Mouse (Mus musculus) liver, postnatal 0 days (tissue): ENCODE measurements around the gene Hivep3. TPM values are rescaled to one million over a fixed set of nuclear protein-coding genes. Genes with fewer than 3 reads are reported as not detected.
A peak's percentile ranks its signal among the peaks of the same experiment; 100 is the strongest.

Experiments used
- ATAC-seq: fragments of 200-750 bp; cut with Nextera tagmentation; 2 replicates; pipeline ENCODE4 v1.8.0; 2017; ENCODE audit warnings: mild to moderate bottlenecking, moderate library complexity
- DNase-seq: peaks from one replicate; pipeline ENCODE4 v3.0.0-alpha.2; 2016
- H3K27ac ChIP-seq: fragments of 300-500 bp; sonication (generic); 2 replicates; pipeline ENCODE4 v1.5.1; 2014; ENCODE audit warnings: antibody characterized with exemption, moderate library complexity, mild to moderate bottlenecking, low read depth
- H3K27me3 ChIP-seq: fragments of 300-500 bp; sonication (generic); 2 replicates; pipeline ENCODE4 v1.6.1; 2014; ENCODE audit warnings: low read length, control low read depth, mixed read lengths; ENCODE audit not compliant: insufficient read depth
- H3K36me3 ChIP-seq: fragments of 300-500 bp; sonication (generic); replicated peaks from 2 replicates; pipeline ENCODE4 v1.6.1; 2014; ENCODE audit warnings: mild to moderate bottlenecking, control low read depth, low read length, moderate library complexity, mixed read lengths; ENCODE audit not compliant: insufficient read depth
- H3K4me1 ChIP-seq: fragments of 300-500 bp; sonication (generic); 2 replicates; pipeline ENCODE4 v1.6.1; 2014; ENCODE audit warnings: antibody characterized with exemption, mild to moderate bottlenecking, control low read depth; ENCODE audit not compliant: insufficient read depth
- H3K4me2 ChIP-seq: fragments of 300-500 bp; sonication (generic); 2 replicates; pipeline ENCODE4 v1.6.1; 2014; ENCODE audit warnings: low read depth, mild to moderate bottlenecking, low read length, moderate library complexity, mixed read lengths
- H3K4me3 ChIP-seq: fragments of 300-500 bp; sonication (generic); 2 replicates; pipeline ENCODE4 v1.5.1; 2014; ENCODE audit warnings: low read depth, low read length
- H3K9ac ChIP-seq: fragments of 300-500 bp; sonication (generic); replicated peaks from 2 replicates; pipeline ENCODE4 v1.6.1; 2014; ENCODE audit warnings: mild to moderate bottlenecking, moderate library complexity
- H3K9me3 ChIP-seq: fragments of 300-500 bp; sonication (generic); 2 replicates; pipeline ENCODE4 v1.6.1; 2016; ENCODE audit warnings: mild to moderate bottlenecking, control low read depth, low read length, mixed read lengths
- CTCF ChIP-seq: sonication (generic); IDR thresholded peaks from 2 replicates; pipeline ENCODE4 v1.5.1; 2016; ENCODE audit warnings: antibody characterized with exemption, low read depth
- EP300 ChIP-seq: IDR thresholded peaks from 2 replicates; pipeline ENCODE4 v1.6.1; 2016; ENCODE audit warnings: antibody characterized with exemption, low read depth, mild to moderate bottlenecking
- WGBS: fragments of 180-500 bp; shearing (Covaris S2); extraction: QIAGEN DNeasy Blood & Tissue Kit; methylation state at CpG from one replicate; pipeline ENCODE4 v1.1.7; 2014; ENCODE audit not compliant: insufficient replicate concordance; 5-methylcytosine and 5-hydroxymethylcytosine counted together
- polyA plus RNA-seq: library from polyadenylated mRNA; unstranded; fragments of >200 nt; fragmentation: Nextera tagmentation; extraction: Ambion mirVana; gene quantifications from 2 replicates; pipeline ENCODE4 v1.2.1, GENCODE M21; 2015

Hivep3 gene
- polyA plus RNA-seq, 1 experiment from 2014 or later: 3.8 TPM

GRCm38 (mm10) chr4:119977817-119978491 is 244.4 kb downstream of the Hivep3 start:
- H3K9ac ChIP-seq: no peak overlapping the region
- H3K9me3 ChIP-seq: no peaks in the 10 kb centered on the region
- H3K27me3 ChIP-seq: no peaks in the 10 kb centered on the region
- H3K4me1 ChIP-seq: 0 out of 2 replicates have a peak, but pooled peaks cover 5% of the 10 kb centered on the region
- H3K4me2 ChIP-seq: no peak overlapping the region
- 22% methylated on average over 7 of the region's 7 CpGs for WGBS
- H3K4me3 ChIP-seq: no peak overlapping the region
- H3K27ac ChIP-seq: peak overlapping the region; percentile 55; the same call in 1 of the 2 replicates
- ATAC-seq (peak; percentile 40), DNase-seq (peak; percentile 22)
- TF ChIP-seq CTCF (no peak), EP300 (no peak)
- no peaks in the 10 kb centered on the region for H3K36me3 ChIP-seq

DNA sequence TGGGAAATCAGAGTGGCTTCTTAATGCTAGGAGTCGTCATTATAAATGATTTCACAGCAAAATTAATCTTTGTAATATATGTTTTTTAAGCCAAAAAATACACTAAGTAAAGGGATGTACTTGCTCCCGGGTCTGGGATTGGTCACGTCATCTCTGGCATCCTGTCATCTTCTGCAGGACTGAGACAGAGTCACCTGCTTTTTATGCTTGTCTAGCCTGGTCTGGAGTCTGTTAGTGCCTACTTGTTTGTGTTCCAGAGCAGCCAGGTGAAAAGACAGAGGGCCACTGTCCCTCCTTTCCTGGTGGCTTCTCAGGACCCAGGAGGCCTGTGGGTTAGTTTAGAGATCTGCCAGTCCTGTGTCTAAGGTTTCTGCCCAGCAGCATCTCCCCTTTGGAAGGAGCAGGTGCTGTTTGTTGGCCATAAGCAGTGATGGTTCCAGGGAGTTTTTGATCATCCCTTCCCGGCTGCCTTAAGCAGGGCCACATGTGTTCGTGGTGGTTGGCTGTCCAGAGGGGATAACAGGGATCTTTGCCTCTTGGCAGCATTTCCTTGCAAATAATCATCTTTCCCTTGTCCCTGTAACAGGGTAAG is 245.8 kb downstream of the Hivep3 start:
- Histone ChIP-seq H3K4me3 (no peak overlapping the region), H3K4me2 (no peak overlapping the region), H3K36me3 (no peaks in the 10 kb centered on the region), H3K27me3 (no peaks in the 10 kb centered on the region), H3K4me1 (0 out of 2 replicates have a peak, but pooled peaks cover 5% of the 10 kb centered on the region), H3K9me3 (no peaks in the 10 kb centered on the region), H3K9ac (no peak overlapping the region), H3K27ac (no peak overlapping the region)
- TF ChIP-seq EP300 (no peak), CTCF (no peak)
- 63% methylated on average over 5 of the region's 5 CpGs for WGBS
- DNase-seq: no peak
- no peak for ATAC-seq

DNA sequence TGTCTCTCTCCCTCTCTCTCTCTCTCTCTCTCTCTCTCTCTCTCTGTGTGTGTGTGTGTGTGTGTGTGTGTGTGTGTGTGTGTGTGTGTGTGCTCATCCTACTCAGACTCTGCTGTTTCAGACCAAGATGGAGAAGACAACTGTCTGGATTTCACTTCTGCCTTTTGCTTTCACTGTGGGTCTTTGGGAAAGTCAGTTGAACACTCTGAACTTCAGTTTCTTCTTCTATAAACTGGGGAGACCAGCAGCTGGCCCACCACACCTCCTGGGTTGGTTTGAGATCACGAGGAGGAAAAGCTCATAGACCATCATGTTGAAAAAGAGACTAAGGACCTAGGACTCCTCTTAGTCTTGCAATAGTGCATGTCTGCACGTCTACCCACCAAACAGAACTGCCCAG is 246.3 kb downstream of the Hivep3 start:
- no peak for TF ChIP-seq EP300
- no peak for TF ChIP-seq CTCF
- Histone ChIP-seq H3K9ac (no peak overlapping the region), H3K4me3 (no peak overlapping the region), H3K4me1 (0 out of 2 replicates have a peak, but pooled peaks cover 5% of the 10 kb centered on the region), H3K4me2 (no peak overlapping the region), H3K9me3 (no peaks in the 10 kb centered on the region), H3K27ac (0 out of 2 replicates have a peak overlapping the region, but pooled peaks have one; percentile 11), H3K36me3 (no peaks in the 10 kb centered on the region), H3K27me3 (no peaks in the 10 kb centered on the region)
- ATAC-seq (no peak), DNase-seq (no peak)
- 59% methylated on average over 2 of the region's 2 CpGs for WGBS

GRCm38 (mm10) chr4:119981047-119981720 is 247.6 kb downstream of the Hivep3 start:
- H3K4me1 ChIP-seq: 0 out of 2 replicates have a peak, but pooled peaks cover 5% of the 10 kb centered on the region
- no peak overlapping the region for H3K4me2 ChIP-seq
- H3K9ac ChIP-seq: no peak overlapping the region
- DNase-seq (no peak), ATAC-seq (no peak)
- no peak overlapping the region for H3K4me3 ChIP-seq
- no peaks in the 10 kb centered on the region for H3K27me3 ChIP-seq
- no peaks in the 10 kb centered on the region for H3K36me3 ChIP-seq
- 79% methylated on average over 12 of the region's 12 CpGs for WGBS
- TF ChIP-seq CTCF: no peak
- TF ChIP-seq EP300: no peak
- H3K9me3 ChIP-seq: no peaks in the 10 kb centered on the region
- H3K27ac ChIP-seq: no peak overlapping the region

GRCm38 (mm10) chr4:119986065-119986464 is 252.5 kb downstream of the Hivep3 start:
- TF ChIP-seq CTCF: no peak
- no peak for TF ChIP-seq EP300
- H3K4me3 ChIP-seq: no peak overlapping the region
- no peaks in the 10 kb centered on the region for H3K9me3 ChIP-seq
- H3K9ac ChIP-seq: no peak overlapping the region
- H3K27ac ChIP-seq: no peak overlapping the region
- H3K27me3 ChIP-seq: no peaks in the 10 kb centered on the region
- H3K4me1 ChIP-seq: no peaks in the 10 kb centered on the region
- no peak overlapping the region for H3K4me2 ChIP-seq
- WGBS: 68% methylated on average over 5 of the region's 5 CpGs
- H3K36me3 ChIP-seq: no peaks in the 10 kb centered on the region
- DNase-seq (no peak), ATAC-seq (no peak)

DNA sequence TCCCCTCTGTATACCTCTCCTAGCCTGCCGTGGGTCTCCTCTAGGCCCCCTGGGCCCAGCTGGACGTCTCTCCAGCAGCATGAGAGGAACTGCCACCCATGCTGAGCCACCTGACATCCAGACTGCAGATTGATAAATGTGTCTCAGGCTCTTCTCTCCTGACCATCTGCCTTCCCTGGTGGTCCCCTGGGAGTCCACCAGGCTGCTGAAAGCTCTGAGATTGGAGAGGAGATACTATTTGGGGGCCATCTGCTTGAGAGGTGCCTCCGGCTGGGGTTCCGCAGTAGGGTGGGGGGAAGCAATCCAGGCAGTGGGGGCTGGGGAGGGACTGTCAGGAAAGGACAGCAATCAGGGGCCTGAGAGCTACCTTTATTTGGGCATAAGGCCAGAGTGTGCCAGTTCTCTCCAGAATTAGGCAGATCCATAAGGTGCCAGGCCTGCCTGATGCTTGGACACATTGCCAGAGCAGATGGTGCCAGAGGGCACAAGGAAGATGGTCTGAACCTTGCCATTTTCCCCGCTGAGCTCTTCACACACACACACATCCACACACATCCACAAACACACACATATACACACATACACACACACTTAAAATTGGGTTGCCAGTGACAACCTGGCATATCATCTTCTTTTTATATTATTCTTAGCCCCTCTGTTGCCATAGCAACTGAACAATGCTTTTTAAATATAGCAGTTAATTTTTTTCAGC is 253.2 kb downstream of the Hivep3 start:
- H3K4me3 ChIP-seq: no peak overlapping the region
- no peaks in the 10 kb centered on the region for H3K36me3 ChIP-seq
- H3K4me1 ChIP-seq: no peaks in the 10 kb centered on the region
- peak; percentile 26 for DNase-seq
- H3K27me3 ChIP-seq: no peaks in the 10 kb centered on the region
- H3K9me3 ChIP-seq: no peaks in the 10 kb centered on the region
- no peak overlapping the region for H3K27ac ChIP-seq
- ATAC-seq: peak; percentile 31; the same call in 1 of the 2 replicates
- WGBS: 52% methylated on average over 5 of the region's 5 CpGs
- TF ChIP-seq EP300: no peak
- no peak for TF ChIP-seq CTCF
- H3K9ac ChIP-seq: no peak overlapping the region
- no peak overlapping the region for H3K4me2 ChIP-seq
